Mouse (Mus musculus) liver, embryonic 16.5 days (tissue): ENCODE data around the gene Gm5800. TPM values are rescaled to one million over a fixed set of nuclear protein-coding genes. Genes with fewer than 3 reads are reported as not detected.
"Not testable (repeated sequence)": the region's sequence is repeated elsewhere in the genome, so short reads cannot be mapped to it uniquely, and the experiment has no call there.

Experiments
- ATAC-seq: fragments of 200-750 bp; cut with Nextera tagmentation; 2 replicates; pipeline ENCODE4 v1.8.0; 2017; ENCODE audit warnings: low read depth, mild to moderate bottlenecking, moderate number of reproducible peaks, moderate library complexity
- H3K27ac ChIP-seq: fragments of 300-500 bp; sonication (generic); 2 replicates; pipeline ENCODE4 v1.5.1; 2014; ENCODE audit warnings: mild to moderate bottlenecking, low read length
- H3K27me3 ChIP-seq: fragments of 300-500 bp; sonication (generic); 2 replicates; pipeline ENCODE4 v1.6.1; 2014; ENCODE audit warnings: low read depth, low read length, mixed read lengths; ENCODE audit not compliant: control insufficient read depth, insufficient read depth
- H3K36me3 ChIP-seq: fragments of 300-500 bp; sonication (generic); 2 replicates; pipeline ENCODE4 v1.6.1; 2014; ENCODE audit warnings: mild to moderate bottlenecking; ENCODE audit not compliant: control insufficient read depth, insufficient read depth
- H3K4me1 ChIP-seq: fragments of 300-500 bp; sonication (generic); 2 replicates; pipeline ENCODE4 v1.6.1; 2014; ENCODE audit warnings: low read depth, low read length, mixed read lengths; ENCODE audit not compliant: control insufficient read depth
- H3K4me2 ChIP-seq: fragments of 300-500 bp; sonication (generic); 2 replicates; pipeline ENCODE4 v1.6.1; 2014; ENCODE audit warnings: low read depth, low read length, mixed read lengths
- H3K4me3 ChIP-seq: fragments of 300-500 bp; sonication (generic); 2 replicates; pipeline ENCODE4 v1.5.1; 2014; ENCODE audit warnings: low read depth, mild to moderate bottlenecking, low read length
- H3K9ac ChIP-seq: fragments of 300-500 bp; sonication (generic); 2 replicates; pipeline ENCODE4 v1.6.1; 2014; ENCODE audit warnings: low read depth, low read length
- H3K9me3 ChIP-seq: fragments of 300-500 bp; sonication (generic); replicated peaks from 2 replicates; pipeline ENCODE4 v1.6.1; 2016; ENCODE audit warnings: low read length; ENCODE audit not compliant: control insufficient read depth
- WGBS: fragments of 180-500 bp; shearing (Covaris S2); extraction: QIAGEN DNeasy Blood & Tissue Kit; methylation state at CpG from one replicate; pipeline ENCODE4 v1.1.7; 2014; ENCODE audit not compliant: insufficient replicate concordance; 5-methylcytosine and 5-hydroxymethylcytosine counted together
- polyA plus RNA-seq: library from polyadenylated mRNA; unstranded; fragments of >200 nt; fragmentation: Nextera tagmentation; extraction: Ambion mirVana; gene quantifications from 2 replicates; pipeline ENCODE4 v1.2.1, GENCODE M21; 2015

Gm5800 gene
- polyA plus RNA-seq, result not detected in 2 replicates

DNA sequence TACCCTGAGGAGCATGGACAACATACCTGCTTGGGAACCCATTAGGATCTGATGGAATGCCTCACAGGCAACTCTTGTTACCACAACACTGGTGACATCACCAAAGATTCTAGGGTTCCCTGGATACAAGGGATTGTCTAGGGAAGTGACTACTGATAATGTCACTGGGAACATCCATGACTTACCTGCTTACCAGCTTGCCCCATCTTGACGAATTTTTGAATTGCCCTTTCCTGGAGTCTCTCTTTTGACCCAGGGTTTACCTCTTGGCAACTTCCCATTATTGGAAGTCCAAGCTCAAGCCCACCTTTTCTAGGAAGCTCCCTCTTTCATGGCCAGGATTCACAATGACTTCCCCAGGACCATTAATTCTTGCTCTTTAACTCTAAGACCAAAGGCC lies at the start of gene Gm5800:
TSS of gene Gm5800 (minus strand) at position 101 of the 400 bp plus-strand sequence.
- Histone ChIP-seq H3K9me3 (no peaks in the 10 kb centered on the region), H3K9ac (no peak within 1 kb of the TSS), H3K4me2 (no peak within 1 kb of the TSS), H3K27me3 (no peaks in the 10 kb centered on the region), H3K27ac (no peak within 1 kb of the TSS), H3K36me3 (no peaks in the 10 kb centered on the region), H3K4me3 (no peak within 1 kb of the TSS), H3K4me1 (no peaks in the 10 kb centered on the region)
- WGBS, result 30% methylated on average over 1 of the region's 1 CpGs
- ATAC-seq, result no peak

DNA sequence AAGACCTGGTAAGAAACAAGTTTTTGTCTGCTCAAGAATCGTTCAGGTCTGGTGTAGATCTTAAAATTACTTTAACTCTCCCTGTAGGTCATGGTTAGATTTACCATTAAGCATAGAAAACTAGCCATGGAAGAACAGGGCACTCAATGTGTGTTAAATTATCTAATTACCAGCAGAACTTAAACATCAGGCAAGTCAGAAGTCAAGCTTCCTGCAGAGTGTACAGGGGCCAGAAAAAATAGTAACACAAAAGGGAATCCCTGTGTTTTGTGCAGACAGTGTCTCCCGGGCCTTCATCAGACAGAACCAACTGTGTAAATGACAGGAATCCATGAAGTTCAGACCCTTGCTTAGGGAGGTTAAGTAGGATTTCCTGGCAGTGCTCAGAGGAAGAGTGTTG lies 39.0 kb upstream of the Gm5800 start:
- 58% methylated on average over 2 of the region's 2 CpGs for WGBS

DNA sequence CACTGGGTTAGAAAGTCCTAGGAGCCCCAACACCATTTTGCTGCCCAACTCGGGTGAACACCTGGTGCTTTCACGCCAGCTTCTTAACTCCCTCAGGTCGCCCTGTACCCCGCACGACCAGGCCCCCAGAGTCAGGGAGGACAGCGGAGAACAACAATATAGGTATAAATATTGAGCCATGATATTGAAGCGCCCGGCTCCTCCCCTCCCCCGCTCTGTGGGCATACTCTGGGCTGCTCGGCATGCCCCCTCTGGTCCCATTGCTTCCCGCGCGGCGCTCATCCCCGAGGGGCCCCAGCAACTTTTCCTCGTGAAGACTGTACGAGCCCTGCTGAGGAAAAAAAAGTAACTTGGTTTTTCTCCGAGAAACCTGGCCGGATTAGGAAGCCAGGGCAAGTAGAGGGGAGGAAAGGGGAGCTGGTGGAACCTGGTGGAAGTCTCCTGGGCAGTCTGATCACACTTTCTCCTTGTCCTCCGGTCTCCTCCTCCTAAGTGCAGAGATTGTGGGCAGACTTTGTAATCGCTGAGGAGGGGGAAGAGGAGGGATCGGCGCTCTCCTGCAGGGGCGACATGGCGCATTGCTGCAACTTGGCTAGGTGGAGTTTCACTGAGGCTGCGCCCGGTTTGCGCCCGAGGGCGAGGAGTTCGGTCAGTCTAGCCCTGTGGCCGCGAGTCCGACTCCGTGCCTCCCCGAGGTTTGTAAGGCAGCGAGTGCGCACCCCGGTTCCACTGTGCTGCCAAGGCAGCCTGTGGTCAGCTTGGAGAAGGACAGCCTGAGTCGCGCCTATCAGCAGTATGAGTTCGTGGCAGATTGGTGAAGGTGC lies 23.6 kb upstream of the Gm5800 start:
- H3K4me2 ChIP-seq, result peak overlapping the region; percentile 1; the same call in 1 of the 2 replicates

More for the DNA sequence above, 39.0 kb upstream of the Gm5800 start:
- Histone ChIP-seq H3K9me3 (no peaks in the 10 kb centered on the region), H3K36me3 (no peaks in the 10 kb centered on the region), H3K27me3 (no peaks in the 10 kb centered on the region), H3K27ac (no peak overlapping the region), H3K4me1 (no peaks in the 10 kb centered on the region), H3K4me2 (no peak overlapping the region), H3K4me3 (no peak overlapping the region), H3K9ac (no peak overlapping the region)
- ATAC-seq, result no peak

DNA sequence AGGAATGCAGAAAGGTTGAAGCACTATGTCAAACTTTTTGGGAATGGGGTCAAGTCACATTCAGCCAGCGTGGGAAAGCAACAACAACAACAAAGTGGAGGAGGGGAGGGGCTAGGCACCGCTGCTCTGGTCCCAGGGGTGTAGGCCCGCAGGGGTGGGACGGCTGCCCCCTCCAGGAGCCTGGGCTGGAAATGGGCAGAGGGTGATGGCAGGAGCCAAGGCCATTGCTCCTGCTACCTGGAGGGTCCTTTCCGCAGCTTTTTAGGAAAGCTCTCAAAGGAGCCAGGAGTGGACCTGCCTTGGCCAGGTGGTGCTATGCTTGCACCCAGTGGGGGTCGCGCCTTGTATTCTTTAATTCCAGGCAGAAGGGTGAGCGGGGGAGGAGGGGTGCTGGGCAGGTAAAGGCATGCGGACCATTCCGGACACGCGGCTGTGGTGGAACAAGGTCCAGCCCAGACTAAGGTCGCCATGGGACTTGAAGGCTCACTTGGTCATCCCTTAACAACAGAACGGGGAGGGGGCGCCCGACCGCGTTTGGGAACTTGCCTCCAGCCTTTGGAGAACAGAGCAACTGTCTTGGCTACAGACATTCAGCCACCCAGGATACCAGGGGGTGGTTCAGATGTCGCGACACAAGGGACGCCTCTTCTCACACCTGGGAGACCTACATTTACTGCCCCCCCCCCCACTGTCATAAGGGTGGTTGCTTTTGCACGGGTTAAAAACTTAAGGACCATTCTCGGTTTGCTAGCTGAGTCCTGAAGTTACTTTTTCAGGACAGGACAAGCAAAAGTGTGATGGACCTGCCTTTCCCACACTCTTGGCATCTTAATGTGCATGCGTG lies 22.4 kb upstream of the Gm5800 start:
- no peak for ATAC-seq
- Histone ChIP-seq H3K9me3 (no peaks in the 10 kb centered on the region), H3K27me3 (peaks cover 34% of the 10 kb centered on the region), H3K9ac (no peak overlapping the region), H3K4me2 (no peak overlapping the region), H3K27ac (no peak overlapping the region), H3K36me3 (no peaks in the 10 kb centered on the region), H3K4me1 (no peaks in the 10 kb centered on the region), H3K4me3 (no peak overlapping the region)
- WGBS, result 2% methylated on average over 24 of the region's 24 CpGs

More for the DNA sequence above, 23.6 kb upstream of the Gm5800 start:
- H3K27ac ChIP-seq, result no peak overlapping the region
- ATAC-seq, result no peak
- no peak overlapping the region for H3K4me3 ChIP-seq
- H3K36me3 ChIP-seq, result no peaks in the 10 kb centered on the region
- peaks cover 34% of the 10 kb centered on the region for H3K27me3 ChIP-seq
- no peak overlapping the region for H3K9ac ChIP-seq
- WGBS, result 1% methylated on average over 42 of the region's 42 CpGs
- no peaks in the 10 kb centered on the region for H3K9me3 ChIP-seq
- no peaks in the 10 kb centered on the region for H3K4me1 ChIP-seq

DNA sequence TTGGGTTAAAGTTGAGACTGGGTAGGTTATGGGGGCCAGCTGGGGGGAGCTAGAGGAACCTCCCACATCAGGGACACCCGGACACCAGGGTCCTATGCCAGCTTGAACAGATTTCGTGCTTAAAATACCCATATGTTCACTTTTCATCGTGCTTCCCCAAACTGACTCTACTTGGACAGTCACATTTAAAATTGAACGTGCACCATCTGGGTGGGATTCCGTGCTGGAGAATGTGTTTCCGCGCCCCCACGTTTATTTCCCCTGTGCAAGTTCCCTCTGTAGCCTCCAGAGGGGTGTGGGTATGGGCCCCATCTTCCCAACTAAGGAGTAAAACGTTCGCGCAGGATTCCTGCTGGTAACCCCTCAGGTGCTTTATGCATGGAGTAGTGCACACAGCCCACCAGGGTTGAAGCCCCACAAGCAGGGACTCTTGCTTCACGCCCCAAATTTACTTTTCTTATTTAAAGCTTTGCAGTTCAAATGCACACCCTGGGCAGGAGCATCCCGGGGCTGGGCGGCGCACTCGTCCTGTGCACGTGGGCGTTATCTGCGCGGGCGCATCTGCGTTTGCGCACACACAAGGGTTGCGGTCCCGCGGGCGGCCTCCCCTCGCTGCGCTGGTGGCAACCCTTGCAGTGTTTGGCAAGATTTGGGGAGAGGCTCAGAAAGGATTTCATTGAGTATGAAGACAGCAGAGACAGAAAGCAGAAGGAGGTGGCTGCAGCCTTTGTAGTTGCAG lies 21.6 kb upstream of the Gm5800 start:
- no peaks in the 10 kb centered on the region for H3K9me3 ChIP-seq
- peaks cover 34% of the 10 kb centered on the region for H3K27me3 ChIP-seq
- H3K4me3 ChIP-seq, result no peak overlapping the region
- ATAC-seq, result no peak
- H3K27ac ChIP-seq, result no peak overlapping the region
- WGBS, result 3% methylated on average over 29 of the region's 29 CpGs
- no peak overlapping the region for H3K4me2 ChIP-seq
- H3K36me3 ChIP-seq, result no peaks in the 10 kb centered on the region
- H3K4me1 ChIP-seq, result no peaks in the 10 kb centered on the region
- H3K9ac ChIP-seq, result no peak overlapping the region

DNA sequence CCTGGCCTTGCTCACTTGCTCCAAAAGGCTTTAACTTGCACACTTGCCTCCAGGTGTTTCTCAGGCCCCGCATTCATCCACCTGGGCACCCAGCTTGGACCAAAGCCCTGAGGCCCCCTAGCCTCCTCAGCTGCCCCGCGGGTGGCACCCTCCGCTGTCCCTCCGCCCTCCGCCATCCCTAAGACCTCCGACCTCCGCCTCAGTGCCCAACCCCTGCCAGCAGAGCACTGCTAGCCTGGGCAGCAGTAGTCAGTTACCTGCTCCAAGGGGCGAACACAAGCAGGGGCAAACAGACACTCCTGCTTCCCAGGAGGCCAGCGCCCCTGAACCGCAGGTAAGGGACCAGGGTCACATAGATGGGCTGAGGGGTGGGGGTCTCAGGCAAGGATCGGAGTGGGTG lies 21.0 kb upstream of the Gm5800 start:
- Histone ChIP-seq H3K36me3 (no peaks in the 10 kb centered on the region), H3K27ac (no peak overlapping the region), H3K9ac (no peak overlapping the region), H3K4me2 (no peak overlapping the region), H3K4me3 (no peak overlapping the region), H3K4me1 (no peaks in the 10 kb centered on the region), H3K27me3 (peaks cover 34% of the 10 kb centered on the region), H3K9me3 (no peaks in the 10 kb centered on the region)
- ATAC-seq, result no peak
- 17% methylated on average over 12 of the region's 12 CpGs for WGBS

DNA sequence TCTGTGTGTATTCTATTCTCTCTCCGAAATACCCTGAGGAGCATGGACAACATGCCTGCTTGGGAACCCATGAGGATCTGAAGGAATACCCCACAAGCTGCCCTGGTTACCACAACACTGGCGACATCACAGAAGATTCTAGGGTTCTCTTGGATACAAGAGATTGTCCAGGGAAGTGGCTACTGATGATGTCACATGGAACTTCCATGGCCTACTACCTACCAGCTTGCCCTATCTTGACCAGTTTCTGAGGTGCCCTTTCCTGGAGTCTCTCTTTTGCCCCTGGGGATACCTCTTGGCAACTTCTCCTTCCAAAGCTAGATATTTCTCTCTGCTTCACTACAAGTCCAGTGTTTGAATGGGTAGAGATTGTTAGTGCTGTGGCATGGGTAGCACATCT lies 21.6 kb downstream of the Gm5800 start, which contains the start of gene Gm17079:
TSS of gene Gm17079 (minus strand) at position 101 of the 400 bp plus-strand sequence.
- not testable (repeated sequence) for ATAC-seq, H3K27ac ChIP-seq, H3K36me3 ChIP-seq, H3K9me3 ChIP-seq, H3K27me3 ChIP-seq, H3K9ac ChIP-seq, H3K4me2 ChIP-seq, H3K4me3 ChIP-seq, H3K4me1 ChIP-seq
- WGBS, result 60% methylated on average over 1 of the region's 2 CpGs

DNA sequence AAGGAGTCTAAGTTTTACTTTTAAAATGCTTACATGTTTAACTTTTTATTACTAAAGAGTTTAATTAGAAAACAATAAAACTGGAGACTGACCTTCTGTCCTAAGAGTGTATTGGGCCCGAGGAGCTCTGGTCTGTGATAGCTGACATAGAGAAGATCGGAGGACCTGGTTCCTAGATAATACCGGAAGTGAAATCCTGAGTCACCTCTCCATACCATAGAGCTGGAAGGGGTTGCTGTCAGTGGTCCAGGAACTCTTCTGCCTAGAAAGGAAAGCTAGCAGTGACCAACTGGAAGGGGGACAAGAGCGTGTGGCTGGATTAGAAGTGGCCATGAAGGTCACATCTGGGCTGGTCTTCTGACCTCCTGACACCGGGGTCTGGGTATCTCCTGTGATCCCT lies 39.7 kb downstream of the Gm5800 start:
- H3K4me2 ChIP-seq, result no peak overlapping the region
- no peak overlapping the region for H3K9ac ChIP-seq
- no peaks in the 10 kb centered on the region for H3K4me1 ChIP-seq
- no peak overlapping the region for H3K4me3 ChIP-seq
- H3K9me3 ChIP-seq, result no peaks in the 10 kb centered on the region
- WGBS, result 61% methylated on average over 5 of the region's 5 CpGs
- no peak overlapping the region for H3K27ac ChIP-seq
- H3K27me3 ChIP-seq, result no peaks in the 10 kb centered on the region
- H3K36me3 ChIP-seq, result no peaks in the 10 kb centered on the region
- no peak for ATAC-seq
